Mouse (Mus musculus) 3134 (cell line): ENCODE results near the gene Fam136a.
"Not testable (repeated sequence)": the region's sequence is repeated elsewhere in the genome, so short reads cannot be mapped to it uniquely, and the experiment has no call there.

ENCODE experiments used
- DNase-seq: peaks from one replicate; pipeline ENCODE4 v3.0.0-alpha.2; 2011; ENCODE audit warnings: low spot score; ENCODE audit not compliant: insufficient read length; ENCODE audit errors: extremely low read depth

Fam136a gene

GRCm38 (mm10) chr6:86366125-86366852 is 843 bp downstream of the Fam136a start:
- DNase-seq = peak; percentile 69

GRCm38 (mm10) chr6:86366853-86367249 is 1.4 kb downstream of the Fam136a start:
- no peak for DNase-seq

GRCm38 (mm10) chr6:86368479-86368878 is 3.0 kb downstream of the Fam136a start:
- DNase-seq = no peak

GRCm38 (mm10) chr6:86370093-86370713 is 4.8 kb downstream of the Fam136a start:
- no peak for DNase-seq

- no peak for DNase-seq
Observed at GRCm38 (mm10) chr6:86370764-86371339, 5.4 kb downstream of the Fam136a start, which contains the start of gene Snrpg. Snrpg (plus strand) TSS chr6:86371304.

- DNase-seq = peak; percentile 93
Observed at GRCm38 (mm10) chr6:86371340-86371911, 6.0 kb downstream of the Fam136a start.

GRCm38 (mm10) chr6:86371950-86372516 is 6.6 kb downstream of the Fam136a start:
- no peak for DNase-seq

GRCm38 (mm10) chr6:86373556-86373955 is 8.1 kb downstream of the Fam136a start:
- no peak for DNase-seq

- DNase-seq = no peak
Observed at GRCm38 (mm10) chr6:86378341-86378740, 12.9 kb downstream of the Fam136a start.

GRCm38 (mm10) chr6:86380112-86380511 is 14.7 kb downstream of the Fam136a start:
- not testable (repeated sequence) for DNase-seq

GRCm38 (mm10) chr6:86382551-86382950 is 17.1 kb downstream of the Fam136a start:
- DNase-seq = no peak

GRCm38 (mm10) chr6:86383370-86383769 is 17.9 kb downstream of the Fam136a start:
- DNase-seq = no peak

- DNase-seq = no peak
Observed at GRCm38 (mm10) chr6:86384692-86385091, 19.2 kb downstream of the Fam136a start.

GRCm38 (mm10) chr6:86385362-86386104 is 20.1 kb downstream of the Fam136a start:
- DNase-seq = no peak

GRCm38 (mm10) chr6:86387313-86387712 is 21.9 kb downstream of the Fam136a start:
- DNase-seq = no peak

- no peak for DNase-seq
Observed at GRCm38 (mm10) chr6:86388461-86388860, 23.0 kb downstream of the Fam136a start.

GRCm38 (mm10) chr6:86391326-86391725 is 25.9 kb downstream of the Fam136a start:
- DNase-seq = no peak

GRCm38 (mm10) chr6:86393187-86393586 is 27.7 kb downstream of the Fam136a start:
- no peak for DNase-seq

GRCm38 (mm10) chr6:86394078-86394720 is 28.8 kb downstream of the Fam136a start:
- DNase-seq = no peak

- DNase-seq = no peak
Observed at GRCm38 (mm10) chr6:86395021-86395420, 29.6 kb downstream of the Fam136a start.
